Mouse (Mus musculus): Measurements from ENCODE around the gene Wfdc9.

DNA sequence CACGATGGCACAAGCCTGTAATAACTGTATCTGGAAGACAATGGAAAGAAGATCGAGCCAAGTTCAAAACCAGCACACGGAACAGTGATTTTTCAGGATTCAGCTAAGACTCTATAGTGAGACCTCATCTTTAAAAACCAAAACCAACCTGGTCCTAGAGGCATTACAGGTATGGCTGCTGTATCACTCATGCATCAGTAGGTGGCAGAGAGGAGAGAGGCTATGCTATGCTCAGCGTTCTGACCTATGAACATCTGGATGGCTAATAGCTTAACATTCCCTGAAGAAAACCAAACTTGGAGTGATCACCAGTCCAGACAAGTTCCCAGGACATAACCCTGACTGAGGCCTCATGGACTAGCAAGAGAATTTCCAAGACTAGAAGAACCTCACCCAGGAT is 34.6 kb downstream of the Wfdc9 start:
- no peak for TF ChIP-seq CTCF (IDR thresholded peaks at IDR 0.05; ENCODE audit: low read depth)
- TF ChIP-seq EP300 (IDR thresholded peaks at IDR 0.05; ENCODE audit: low read depth): no peak

All from liver, embryonic 14.5 days (tissue).